Mouse (Mus musculus): ENCODE measurements around the gene Dhx16. TPM values are rescaled to one million over a fixed set of nuclear protein-coding genes. Genes with fewer than 3 reads are reported as not detected.
"Not testable (repeated sequence)": the region's sequence is repeated elsewhere in the genome, so short reads cannot be mapped to it uniquely, and the experiment has no call there.

Gene Dhx16
- total RNA-seq (2021): 10 to 100 TPM; 30.1 to 32.1 TPM
- long read RNA-seq, experiment 1, transcript Dhx16-201 (20 exons, 3,351 nt): major isoform, 28 of 44 reads
- long read RNA-seq, experiment 1, partial matches to known transcripts: 5 of 44 reads
- long read RNA-seq, experiment 1, other reads (novel, unspliced or antisense): 11 of 44 reads
- long read RNA-seq, experiment 2, transcript Dhx16-201 (20 exons, 3,351 nt): major isoform, 35 of 48 reads
- long read RNA-seq, experiment 2, partial matches to known transcripts: 3 of 48 reads
- long read RNA-seq, experiment 2, other reads (novel, unspliced or antisense): 9 of 48 reads

GRCm38 (mm10) chr17:35879245-35880057 is at the start of gene Dhx16:
Gene Dhx16 (plus strand): TSS chr17:35879819.
- peak; percentile 96 for DNase-seq (ENCODE audit: low spot score in 2 of 2)
- intact Hi-C loops (cut with DNase I): no loop called here

DNA sequence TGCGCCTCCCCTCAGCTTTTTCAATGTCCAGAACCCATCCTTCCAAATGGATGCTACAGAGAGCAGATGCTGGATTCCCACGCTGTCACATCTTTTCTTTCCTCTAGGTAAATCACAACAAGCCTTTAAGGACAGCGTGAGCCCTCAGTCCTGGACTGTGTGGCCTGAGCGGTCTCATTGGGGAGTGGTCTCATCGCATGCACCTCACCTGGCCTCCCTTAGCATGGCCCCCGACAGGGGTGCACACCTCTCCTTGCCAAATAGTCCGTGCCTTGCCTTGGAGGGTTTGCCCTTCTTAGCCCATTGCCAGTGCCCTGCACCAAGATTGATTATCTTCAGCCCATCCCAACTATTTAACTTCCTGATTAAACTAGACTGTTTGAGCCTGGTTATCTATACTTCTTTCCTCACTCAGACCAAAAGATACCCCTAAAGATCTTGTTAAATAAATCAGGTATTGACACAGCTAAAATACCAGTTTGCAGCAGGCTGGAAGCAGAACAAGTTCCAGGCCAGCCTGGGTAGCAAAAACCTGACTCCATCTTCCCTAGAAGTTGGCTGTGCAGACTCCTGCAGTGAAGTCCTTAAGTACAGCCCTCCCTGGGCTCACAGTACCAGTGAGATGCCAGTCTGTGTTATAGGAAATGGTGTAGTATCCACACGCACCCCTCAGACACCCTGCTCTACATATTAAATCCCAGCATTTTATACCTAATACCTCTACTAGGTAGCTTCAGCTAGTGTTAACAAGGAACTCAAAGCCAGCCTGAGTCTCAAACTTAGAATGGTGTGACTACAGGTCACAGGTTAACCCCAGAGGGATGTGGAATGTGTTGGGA is 47.0 kb upstream of the Dhx16 start:
- intact Hi-C loops (cut with DNase I): no loop called here

GRCm38 (mm10) chr17:35833239-35833751 is 46.3 kb upstream of the Dhx16 start:
- DNase-seq (ENCODE audit: low spot score in 2 of 2): peak in 1 of 2 experiments; percentile 36
- intact Hi-C loops (cut with DNase I): no loop called here

More for the DNA sequence above, 47.0 kb upstream of the Dhx16 start:
- no peak for DNase-seq (ENCODE audit: low spot score in 2 of 2)

DNA sequence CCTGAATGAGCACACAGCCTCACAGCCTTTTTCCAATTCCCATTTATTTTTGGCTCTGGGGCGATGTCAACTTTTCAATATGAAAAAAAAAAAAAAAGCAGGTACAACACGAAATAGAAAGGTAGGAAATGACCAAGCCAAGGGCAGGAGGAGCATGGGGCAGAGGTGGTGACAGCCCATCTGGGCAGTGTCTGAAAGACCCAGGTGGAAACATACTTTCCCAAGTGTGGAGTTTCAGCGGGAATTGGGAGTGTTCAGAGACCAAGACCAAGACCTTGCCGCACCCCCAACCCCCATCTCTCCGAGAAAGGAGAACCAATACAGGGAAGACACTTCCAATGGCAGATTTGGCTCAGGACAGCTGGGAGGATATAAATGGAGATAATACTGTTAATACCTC is 45.7 kb upstream of the Dhx16 start:
- intact Hi-C loops (cut with DNase I): no loop called here
- DNase-seq (ENCODE audit: low spot score in 2 of 2): no peak

- peak; percentile 51 to 58 for DNase-seq (ENCODE audit: low spot score in 2 of 2)
- intact Hi-C loops (cut with DNase I): no loop called here
These were observed 44.8 kb upstream of the Dhx16 start for GRCm38 (mm10) chr17:35834696-35835422.

- no peak for DNase-seq (ENCODE audit: low spot score in 2 of 2)
- intact Hi-C loops (cut with DNase I): loop anchor here (2.0 kb wide), 2 partner anchors 31 to 81 kb away; partner anchors contain the start of genes Mrps18b and Ppp1r10
These were observed 44.0 kb upstream of the Dhx16 start for GRCm38 (mm10) chr17:35835424-35836140.

DNA sequence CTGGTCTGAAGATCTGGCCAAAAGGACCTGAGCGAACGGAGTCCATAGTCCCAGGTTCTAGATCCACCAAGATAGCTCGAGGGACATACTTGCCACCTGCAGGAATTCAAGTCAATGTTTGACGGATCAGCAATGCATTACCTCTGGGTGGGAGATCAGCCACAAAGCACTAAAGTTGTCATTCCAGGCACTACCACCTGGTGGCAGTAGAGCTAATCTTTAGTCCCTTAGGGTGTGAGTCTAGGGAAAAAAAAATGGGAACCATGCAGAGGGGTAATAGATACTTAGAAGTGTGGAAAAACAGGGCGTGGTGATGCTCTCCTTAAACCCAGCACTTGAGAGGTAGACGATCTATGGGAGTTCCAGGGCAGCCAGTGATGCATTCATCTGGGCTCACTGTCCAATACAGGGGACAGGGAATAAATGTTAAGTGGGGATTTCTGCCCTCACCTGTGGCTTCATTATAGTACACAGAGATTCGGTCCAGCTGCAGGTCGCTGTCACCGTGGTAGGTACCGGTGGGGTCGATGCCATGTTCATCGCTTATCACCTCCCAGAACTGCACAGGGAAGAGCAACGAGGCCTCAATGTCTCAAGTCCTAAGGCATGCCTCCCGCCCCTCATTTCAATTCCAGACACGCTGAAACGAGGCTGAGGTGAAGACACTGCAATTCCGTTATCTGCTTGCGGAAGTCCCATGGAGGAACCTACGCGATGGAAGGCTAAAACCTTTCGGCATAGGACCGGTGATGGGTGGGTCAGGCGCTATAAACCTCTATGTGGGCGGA is 43.2 kb upstream of the Dhx16 start:
- intact Hi-C loops (cut with DNase I): loop anchor here (2.0 kb wide), 2 partner anchors 30 to 80 kb away; partner anchors contain the start of genes Mrps18b and Ppp1r10
- peak; percentile 95 for DNase-seq (ENCODE audit: low spot score in 2 of 2)

DNA sequence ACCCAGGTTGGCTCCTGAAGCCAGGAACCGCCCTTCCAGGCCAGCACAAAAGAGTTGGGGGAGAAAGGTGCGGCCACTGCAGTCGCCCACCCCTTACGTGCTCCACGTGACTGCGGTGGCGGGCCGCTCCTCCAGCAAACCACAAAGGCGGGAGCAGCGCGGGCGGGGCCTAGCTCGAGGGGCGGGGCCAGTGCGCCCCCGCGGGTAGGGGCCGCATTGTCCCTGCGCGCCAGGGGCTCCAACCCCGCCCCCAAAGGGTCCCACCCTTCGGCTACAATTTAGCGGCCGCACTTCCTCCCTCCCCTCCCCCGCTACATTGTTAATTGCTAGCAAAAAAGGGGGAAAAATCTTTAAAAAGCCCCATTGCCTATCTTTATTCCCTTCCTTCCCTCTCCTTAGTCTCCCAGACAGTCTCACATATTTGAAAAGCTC is 42.6 kb upstream of the Dhx16 start:
- intact Hi-C loops (cut with DNase I): loop anchor here (2.0 kb wide), 2 partner anchors 30 to 80 kb away; partner anchors contain the start of genes Mrps18b and Ppp1r10
- peak; percentile 81 to 87 for DNase-seq (ENCODE audit: low spot score in 2 of 2)

DNA sequence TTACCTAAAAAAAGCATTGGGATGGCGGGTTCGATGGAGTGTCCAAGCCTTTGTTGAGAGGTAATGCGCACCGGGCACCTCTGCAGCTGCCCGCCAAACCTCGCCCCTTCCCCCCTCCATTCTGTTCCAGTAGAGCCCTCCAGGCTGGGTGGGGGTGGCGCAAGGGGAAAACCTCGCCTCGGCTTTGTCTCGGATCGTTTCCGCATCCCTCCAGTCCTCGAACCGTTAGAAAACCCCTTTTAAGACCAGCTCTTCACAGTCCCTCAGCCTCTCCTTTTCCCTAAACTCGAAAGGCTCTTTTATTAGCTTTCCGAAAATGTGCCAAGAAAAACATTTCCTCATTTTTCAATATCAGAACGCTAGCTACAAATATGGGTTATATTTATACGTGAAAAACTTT is 42.1 kb upstream of the Dhx16 start:
- intact Hi-C loops (cut with DNase I): loop anchor here (2.0 kb wide), 2 partner anchors 29 to 79 kb away; partner anchors contain the start of genes Mrps18b and Ppp1r10
- peak in 1 of 2 experiments; percentile 56 for DNase-seq (ENCODE audit: low spot score in 2 of 2)

- intact Hi-C loops (cut with DNase I): no loop called here
- DNase-seq (ENCODE audit: low spot score in 2 of 2): peak; percentile 97 to 98
These were observed 41.5 kb upstream of the Dhx16 start, which contains the start of gene Tubb5 for GRCm38 (mm10) chr17:35838122-35838544. Gene Tubb5 (minus strand): TSS chr17:35838306.

DNA sequence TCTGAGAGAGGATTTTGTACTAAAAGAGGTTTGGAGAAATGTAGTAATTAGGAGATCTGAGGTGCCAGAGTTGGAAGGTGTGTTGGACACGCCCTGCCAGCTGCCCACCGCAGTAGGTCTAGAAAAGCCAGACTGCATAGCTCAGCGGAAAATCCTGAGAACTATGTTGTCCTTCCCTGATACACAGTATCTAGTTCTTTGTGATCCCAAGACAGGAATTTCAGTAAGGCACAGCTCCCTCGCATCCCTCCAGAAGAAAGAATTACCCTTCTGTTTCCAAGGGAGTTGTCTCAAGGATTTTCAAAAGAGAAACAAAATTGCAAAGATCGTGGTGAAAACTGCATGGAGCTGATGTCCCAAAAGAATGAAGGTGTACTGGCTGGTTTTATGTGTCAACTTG is 41.0 kb upstream of the Dhx16 start:
- intact Hi-C loops (cut with DNase I): no loop called here

GRCm38 (mm10) chr17:35839002-35839401 is 40.6 kb upstream of the Dhx16 start:
- intact Hi-C loops (cut with DNase I); DNase-seq (ENCODE audit: low spot score in 2 of 2): not testable (repeated sequence)

More for the DNA sequence above, 41.0 kb upstream of the Dhx16 start:
- DNase-seq (ENCODE audit: low spot score in 2 of 2): no peak

GRCm38 (mm10) chr17:35840561-35840960 is 39.1 kb upstream of the Dhx16 start:
- intact Hi-C loops (cut with DNase I): no loop called here
- DNase-seq (ENCODE audit: low spot score in 2 of 2): no peak

- intact Hi-C loops (cut with DNase I): no loop called here
- DNase-seq (ENCODE audit: low spot score in 2 of 2): peak; percentile 99 to 100
These were observed 38.3 kb upstream of the Dhx16 start, which contains the start of gene Mdc1 for GRCm38 (mm10) chr17:35841076-35841950. Gene Mdc1 (plus strand): TSS chr17:35841515.

DNA sequence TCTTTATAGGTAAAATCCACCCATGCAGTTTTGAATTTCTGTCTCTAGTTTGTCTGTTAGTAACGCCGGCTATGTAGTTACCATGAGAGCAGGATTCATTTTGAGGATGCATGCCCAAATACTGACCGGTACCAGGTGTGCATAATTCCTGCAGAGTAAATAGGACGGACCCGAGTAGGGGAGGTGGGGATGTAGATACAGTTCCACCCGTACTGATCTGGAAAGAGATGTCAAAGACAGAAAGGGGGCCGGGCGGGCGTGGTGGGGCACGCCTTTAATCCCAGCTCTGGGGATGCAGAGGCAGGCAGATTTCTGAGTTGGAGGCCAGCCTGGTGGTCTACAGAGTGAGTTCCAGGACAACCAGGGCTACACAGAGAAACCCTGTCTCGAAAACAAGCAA is 37.6 kb upstream of the Dhx16 start:
- DNase-seq (ENCODE audit: low spot score in 2 of 2): no peak
- intact Hi-C loops (cut with DNase I): no loop called here

DNA sequence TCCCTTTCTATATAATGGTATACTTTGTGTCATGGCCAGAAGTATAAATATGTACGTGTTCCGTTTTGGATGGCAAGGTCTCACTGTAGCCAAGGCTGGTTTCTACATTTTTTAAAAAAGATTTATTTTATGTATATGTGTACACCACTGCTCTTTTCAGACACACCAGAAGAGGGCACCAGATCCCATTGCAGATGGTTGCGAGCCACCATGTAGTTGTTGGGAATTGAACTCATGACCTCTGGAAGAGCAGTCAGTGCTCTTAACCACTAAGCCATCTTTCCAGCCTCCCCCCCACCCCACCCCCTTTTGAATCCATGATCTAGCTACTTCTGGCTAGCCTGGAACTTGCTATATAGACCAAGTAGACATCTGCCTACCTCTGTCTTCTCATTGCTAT is 36.1 kb upstream of the Dhx16 start:
- DNase-seq (ENCODE audit: low spot score in 2 of 2): no peak
- intact Hi-C loops (cut with DNase I): no loop called here
